19 mouse cellular contexts compared by ENCODE assay signal in the genomic region with DNA sequence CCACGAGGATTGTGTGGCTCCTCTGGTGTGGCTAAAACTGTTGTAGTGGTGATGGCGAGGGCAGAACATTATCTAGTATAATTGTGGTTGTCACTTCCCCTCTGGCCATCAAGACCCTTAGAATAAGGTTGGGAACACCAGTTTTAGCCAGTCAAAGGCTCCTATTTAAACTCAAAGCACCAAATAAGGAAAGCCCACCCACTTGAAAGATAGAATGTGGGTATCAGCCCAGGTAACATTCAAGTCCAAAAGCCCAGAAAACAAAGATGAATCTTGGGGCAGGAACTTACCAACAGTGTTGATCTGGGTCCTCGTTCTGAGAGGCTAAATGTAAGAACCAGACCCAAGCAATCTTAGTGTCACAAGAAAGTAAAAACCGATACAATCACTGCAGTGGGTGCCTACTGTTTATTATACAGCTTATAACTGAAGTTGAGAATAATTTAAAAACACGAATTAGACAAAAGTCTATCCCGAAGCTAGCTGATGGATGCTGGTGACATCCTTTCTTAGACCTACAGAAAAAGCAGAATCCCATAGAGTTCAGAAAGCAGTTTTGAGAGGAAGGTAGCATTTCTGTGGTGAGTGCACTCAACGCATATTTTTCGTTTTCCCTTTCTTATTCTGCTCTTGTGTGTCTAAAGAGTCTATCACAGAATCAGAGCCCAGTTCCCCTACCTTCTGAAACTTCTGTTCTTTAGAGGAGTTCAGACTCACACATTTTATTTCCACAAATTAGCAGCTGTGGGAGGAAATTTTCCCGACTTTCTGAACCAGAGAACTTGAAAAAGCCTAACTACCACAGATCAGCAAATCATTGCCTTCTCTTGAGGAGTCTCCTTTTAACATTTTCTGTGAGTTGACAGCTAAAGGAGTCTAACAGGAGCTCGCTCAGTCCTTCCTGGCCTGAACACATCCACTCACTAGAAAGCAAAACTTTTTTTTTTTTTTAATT. TPM values are rescaled to one million over a fixed set of nuclear protein-coding genes. Genes with fewer than 3 reads are reported as not detected.
A peak's percentile ranks its signal among the peaks of the same experiment; 100 is the strongest.
DNase-seq lines count a peak whose midpoint lies in the region; ATAC-seq and TF ChIP-seq lines count a peak whose summit lies in the region.
"Had no signal": no experiment of that assay in that cellular context is flagged by ENCODE, and none has a peak within 500 bp of the region (broad histone marks: within the 10 kb centered on the region; RNA-seq: fewer than 3 reads in every experiment).

No protein-coding gene starts in this region.

- no peak overlapping the region for H3K4me2 ChIP-seq in forebrain, postnatal 0 days (ENCODE audit: low read depth)
- no peak overlapping the region for H3K4me2 ChIP-seq in forebrain, embryonic 13.5 days
- H3K4me2 ChIP-seq in midbrain, embryonic 12.5 days (replicated peaks) = peak overlapping the region; percentile 55; the same call in 1 of the 2 replicates
- peak overlapping the region; percentile 55 for H3K4me2 ChIP-seq in neural tube, embryonic 13.5 days

- no peaks in the 10 kb centered on the region for H3K9me3 ChIP-seq in forebrain, postnatal 0 days (ENCODE audit: low read length)
- H3K9me3 ChIP-seq in forebrain, embryonic 13.5 days (replicated peaks) = no peaks in the 10 kb centered on the region
- H3K9me3 ChIP-seq in midbrain, embryonic 12.5 days = no peaks in the 10 kb centered on the region
- no peaks in the 10 kb centered on the region for H3K9me3 ChIP-seq in neural tube, embryonic 13.5 days
- H3K9me3 ChIP-seq: embryonic facial prominence, embryonic 15.5 days; megakaryocyte, embryonic 14.5 days had no signal

- TF ChIP-seq CTCF in forebrain, postnatal 0 days (IDR thresholded peaks at IDR 0.05; ENCODE audit: low read depth) = no peak

- no peak overlapping the region for H3K27ac ChIP-seq in forebrain, postnatal 0 days (ENCODE audit: low read depth, low read length)
- H3K27ac ChIP-seq in forebrain, embryonic 13.5 days = no peak overlapping the region
- peak overlapping the region; percentile 39; the same call in 1 of the 2 replicates for H3K27ac ChIP-seq in midbrain, embryonic 12.5 days (replicated peaks)
- H3K27ac ChIP-seq in neural tube, embryonic 13.5 days (replicated peaks) = peak overlapping the region; percentile 78; the same call in 1 of the 2 replicates
- H3K27ac ChIP-seq: embryonic facial prominence, embryonic 15.5 days had no signal

- peak; percentile 75 for DNase-seq in forebrain, postnatal 0 days
- DNase-seq in embryo, embryonic 9.5 days (ENCODE audit: extremely low spot score) = peak; percentile 40
- DNase-seq in lung, postnatal 25 days (ENCODE audit: low spot score) = no peak
- DNase-seq in thymus, postnatal 4 days = no peak
- DNase-seq in ovary, postnatal 14 days (ENCODE audit: low spot score) = no peak
- DNase-seq: adrenal gland, adult 2 months; cerebellum, adult 2 months; gastrocnemius, postnatal 10 days; heart, postnatal 4 days; kidney, adult 18-20 months; kidney, postnatal 10 days; lung, postnatal 10 days had no signal

- H3K4me1 ChIP-seq in forebrain, postnatal 0 days (ENCODE audit: insufficient read depth) = no peaks in the 10 kb centered on the region
- H3K4me1 ChIP-seq in forebrain, embryonic 13.5 days = peaks cover 26% of the 10 kb centered on the region
- H3K4me1 ChIP-seq in midbrain, embryonic 12.5 days = peaks cover 20% of the 10 kb centered on the region
- peaks cover 38% of the 10 kb centered on the region for H3K4me1 ChIP-seq in neural tube, embryonic 13.5 days (replicated peaks)

- H3K4me3 ChIP-seq in forebrain, postnatal 0 days (ENCODE audit: low read depth, low read length) = no peak overlapping the region
- no peak overlapping the region for H3K4me3 ChIP-seq in forebrain, embryonic 13.5 days
- no peak overlapping the region for H3K4me3 ChIP-seq in midbrain, embryonic 12.5 days
- H3K4me3 ChIP-seq in neural tube, embryonic 13.5 days = no peak overlapping the region
- H3K4me3 ChIP-seq: embryonic facial prominence, embryonic 15.5 days; megakaryocyte, embryonic 14.5 days had no signal

- WGBS in forebrain, postnatal 0 days = 2% methylated on average over 10 of the region's 10 CpGs
- 1% methylated on average over 10 of the region's 10 CpGs for WGBS in forebrain, embryonic 13.5 days
- 2% methylated on average over 10 of the region's 10 CpGs for WGBS in midbrain, embryonic 12.5 days
- WGBS in neural tube, embryonic 13.5 days = 4% methylated on average over 10 of the region's 10 CpGs

- H3K36me3 ChIP-seq in forebrain, postnatal 0 days (ENCODE audit: insufficient read depth) = no peaks in the 10 kb centered on the region
- no peaks in the 10 kb centered on the region for H3K36me3 ChIP-seq in forebrain, embryonic 13.5 days (ENCODE audit: poor library complexity, severe bottlenecking)
- no peaks in the 10 kb centered on the region for H3K36me3 ChIP-seq in midbrain, embryonic 12.5 days
- H3K36me3 ChIP-seq in neural tube, embryonic 13.5 days = no peaks in the 10 kb centered on the region
- H3K36me3 ChIP-seq: embryonic facial prominence, embryonic 15.5 days had no signal

- H3K27me3 ChIP-seq in forebrain, postnatal 0 days (ENCODE audit: insufficient read depth, low read length) = peaks cover 70% of the 10 kb centered on the region
- H3K27me3 ChIP-seq in forebrain, embryonic 13.5 days = peaks cover 93% of the 10 kb centered on the region
- peaks cover 77% of the 10 kb centered on the region for H3K27me3 ChIP-seq in midbrain, embryonic 12.5 days
- H3K27me3 ChIP-seq in neural tube, embryonic 13.5 days = peaks cover 85% of the 10 kb centered on the region

- no peak for ATAC-seq in forebrain, postnatal 0 days
- ATAC-seq in forebrain, embryonic 13.5 days = no peak
- ATAC-seq in midbrain, embryonic 12.5 days (ENCODE audit: low FRiP score, low read depth) = no peak
- no peak for ATAC-seq in neural tube, embryonic 13.5 days (ENCODE audit: low read depth)

- no peak overlapping the region for H3K9ac ChIP-seq in forebrain, postnatal 0 days
- H3K9ac ChIP-seq in forebrain, embryonic 13.5 days = no peak overlapping the region
- H3K9ac ChIP-seq in midbrain, embryonic 12.5 days (replicated peaks) = no peak overlapping the region
- H3K9ac ChIP-seq in neural tube, embryonic 13.5 days = no peak overlapping the region
- H3K9ac ChIP-seq: embryonic facial prominence, embryonic 15.5 days had no signal

RNA-seq across cellular contexts. Expression of a gene that starts 6.2 kb away (rescaled TPM):
- total RNA-seq in forebrain, postnatal 0 days (2014; rRNA removed) = 0.77 and 2.9 TPM in 2 replicates
- polyA plus RNA-seq in forebrain, postnatal 0 days (2015; fragmentation: Nextera tagmentation; extraction: Ambion mirVana) = 1.7 and 6.3 TPM in 2 replicates
- polyA plus RNA-seq in forebrain, embryonic 13.5 days (2015; fragmentation: Nextera tagmentation; extraction: Ambion mirVana) = 2.7 and 5.6 TPM in 2 replicates
- 99.6 and 113 TPM in 2 replicates for polyA plus RNA-seq in midbrain, embryonic 12.5 days (2016; fragmentation: Nextera tagmentation; extraction: Ambion mirVana)
- polyA plus RNA-seq in neural tube, embryonic 13.5 days (2015; fragmentation: Nextera tagmentation; extraction: Ambion mirVana) = 154 and 159 TPM in 2 replicates
- total RNA-seq: common myeloid progenitor, adult 5-6 weeks had no signal
- polyA plus RNA-seq: liver, embryonic 16.5 days had no signal

Comparison
In these comparisons a context has a peak if more than half of its experiments do, and no peak if none do; other contexts are left out.
1. DNase-seq: peak in forebrain, postnatal 0 days (single experiment) and embryo, embryonic 9.5 days (single experiment); none in lung, postnatal 25 days (single experiment), thymus, postnatal 4 days (single experiment) and ovary, postnatal 14 days (single experiment).
2. H3K27ac ChIP-seq: peak in midbrain, embryonic 12.5 days (single experiment) and neural tube, embryonic 13.5 days (single experiment); none in forebrain, postnatal 0 days (single experiment) and forebrain, embryonic 13.5 days (single experiment).
3. H3K4me2 ChIP-seq: peak in midbrain, embryonic 12.5 days (single experiment) and neural tube, embryonic 13.5 days (single experiment); none in forebrain, postnatal 0 days (single experiment) and forebrain, embryonic 13.5 days (single experiment).
4. RNA of a gene that starts 6.2 kb away (polyA plus RNA-seq): 154 to 159 TPM in neural tube, embryonic 13.5 days and 99.6 to 113 TPM in midbrain, embryonic 12.5 days; 1.7 to 6.3 TPM in forebrain, postnatal 0 days and 2.7 to 5.6 TPM in forebrain, embryonic 13.5 days; every median in the first group is over 10 times any median in the second.